Mouse (Mus musculus) heart, embryonic 10.5 days (tissue): ENCODE results near the gene Cacnb4. TPM values are rescaled to one million over a fixed set of nuclear protein-coding genes. Genes with fewer than 3 reads are reported as not detected.

Source experiments
- DNase-seq: peaks from one replicate; pipeline ENCODE4 v3.0.0-alpha.2; 2017; ENCODE audit warnings: low spot score
- H3K27ac ChIP-seq: fragments of 300-500 bp; sonication (generic); 2 replicates; pipeline ENCODE4 v1.5.1; 2016; ENCODE audit warnings: mild to moderate bottlenecking
- H3K27me3 ChIP-seq: fragments of 300-500 bp; sonication (generic); 2 replicates; pipeline ENCODE4 v1.6.1; 2016; ENCODE audit warnings: mild to moderate bottlenecking; ENCODE audit not compliant: poor library complexity, insufficient read depth, severe bottlenecking
- H3K36me3 ChIP-seq: fragments of 300-500 bp; sonication (generic); 2 replicates; pipeline ENCODE4 v1.6.1; 2016; ENCODE audit warnings: mild to moderate bottlenecking, moderate library complexity
- H3K4me1 ChIP-seq: fragments of 300-500 bp; sonication (generic); 2 replicates; pipeline ENCODE4 v1.6.1; 2016; ENCODE audit warnings: mild to moderate bottlenecking
- H3K4me3 ChIP-seq: fragments of 300-500 bp; sonication (generic); 2 replicates; pipeline ENCODE4 v1.5.1; 2016; ENCODE audit warnings: mild to moderate bottlenecking, moderate library complexity
- H3K9me3 ChIP-seq: fragments of 300-500 bp; sonication (generic); 2 replicates; pipeline ENCODE4 v1.6.1; 2016; ENCODE audit warnings: mild to moderate bottlenecking, moderate library complexity
- WGBS: fragments of 180-500 bp; shearing (Covaris S2); methylation state at CpG from one replicate; pipeline ENCODE4 v1.1.7; 2016; 5-methylcytosine and 5-hydroxymethylcytosine counted together
- polyA plus RNA-seq: library from polyadenylated mRNA; unstranded; fragments of >200 nt; fragmentation: Nextera tagmentation; extraction: Ambion mirVana; gene quantifications from 2 replicates; pipeline ENCODE4 v1.2.1, GENCODE M21; 2016

Gene Cacnb4
- polyA plus RNA-seq, 1 experiment from 2014 or later: 0.29 TPM

DNA sequence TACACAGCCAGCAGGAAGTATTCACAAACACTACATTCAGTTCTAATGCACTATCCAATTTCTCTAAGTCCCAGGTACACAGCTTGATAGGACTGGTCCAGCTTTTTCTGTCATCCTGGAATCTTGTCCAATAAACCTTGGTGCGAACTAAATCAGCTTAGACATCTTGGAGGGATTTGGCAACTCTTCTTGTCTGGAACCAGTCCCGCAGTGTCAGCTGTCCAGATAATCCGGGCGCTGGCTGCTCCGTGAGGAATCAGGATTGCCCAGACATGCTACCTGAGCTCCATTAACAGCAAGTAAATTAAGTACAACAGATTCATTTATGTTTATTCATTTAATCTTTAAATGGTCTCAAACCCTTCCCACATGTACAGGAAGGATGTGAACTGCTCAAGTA is 61.2 kb downstream of the Cacnb4 start:
- H3K27me3 ChIP-seq: no peaks in the 10 kb centered on the region
- H3K9me3 ChIP-seq: no peaks in the 10 kb centered on the region
- WGBS: 75% methylated on average over 5 of the region's 5 CpGs
- no peaks in the 10 kb centered on the region for H3K36me3 ChIP-seq
- H3K4me1 ChIP-seq: peaks cover 14% of the 10 kb centered on the region
- no peak overlapping the region for H3K27ac ChIP-seq
- no peak for DNase-seq
- H3K4me3 ChIP-seq: no peak overlapping the region

DNA sequence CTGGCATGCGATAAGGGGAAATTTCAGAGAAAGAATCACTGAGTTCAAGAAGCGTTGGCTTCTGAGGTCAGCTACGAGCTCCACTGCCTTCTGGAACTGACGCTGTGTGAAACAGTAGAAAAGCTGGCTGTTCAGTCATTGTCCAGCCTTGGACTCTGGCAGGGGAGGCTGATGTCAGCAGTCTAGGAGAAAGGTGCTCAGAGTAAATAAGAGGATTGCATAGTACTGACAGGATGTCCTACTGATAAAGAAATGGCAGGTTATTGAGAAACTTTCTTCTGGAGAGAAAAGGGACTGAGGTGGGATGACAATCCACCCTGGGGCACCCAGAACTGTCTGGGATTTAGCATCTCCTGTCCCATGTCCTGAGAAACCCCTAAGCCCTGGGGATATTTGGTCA is 62.7 kb downstream of the Cacnb4 start:
- no peak for DNase-seq
- Histone ChIP-seq H3K27ac (no peak overlapping the region), H3K27me3 (no peaks in the 10 kb centered on the region), H3K36me3 (no peaks in the 10 kb centered on the region), H3K4me1 (peaks cover 6% of the 10 kb centered on the region), H3K4me3 (no peak overlapping the region), H3K9me3 (no peaks in the 10 kb centered on the region)
- 86% methylated on average over 4 of the region's 4 CpGs for WGBS

DNA sequence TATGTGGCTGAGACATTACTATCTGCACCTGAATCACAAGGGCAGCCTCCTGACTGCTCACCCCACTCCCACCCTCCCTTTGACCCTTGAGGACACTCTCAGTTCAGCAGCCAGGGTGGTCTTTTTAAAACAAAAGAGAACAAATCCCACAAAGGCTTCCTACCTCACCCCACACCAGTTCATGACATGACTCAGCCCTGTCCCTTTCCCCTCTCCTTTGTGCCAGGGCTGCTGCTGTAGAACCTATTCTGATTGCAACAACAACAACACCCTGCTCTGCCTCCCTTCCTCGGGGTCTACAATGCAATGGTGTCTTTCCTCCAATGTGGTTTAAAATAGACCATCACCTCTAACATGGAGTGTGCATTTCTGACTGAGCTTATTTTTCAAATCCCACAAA is 67.1 kb downstream of the Cacnb4 start:
- Histone ChIP-seq H3K27ac (no peak overlapping the region), H3K9me3 (no peaks in the 10 kb centered on the region), H3K27me3 (no peaks in the 10 kb centered on the region), H3K36me3 (no peaks in the 10 kb centered on the region), H3K4me3 (no peak overlapping the region), H3K4me1 (no peaks in the 10 kb centered on the region)
- DNase-seq: no peak
- 68% methylated on average over 1 of the region's 1 CpGs for WGBS

DNA sequence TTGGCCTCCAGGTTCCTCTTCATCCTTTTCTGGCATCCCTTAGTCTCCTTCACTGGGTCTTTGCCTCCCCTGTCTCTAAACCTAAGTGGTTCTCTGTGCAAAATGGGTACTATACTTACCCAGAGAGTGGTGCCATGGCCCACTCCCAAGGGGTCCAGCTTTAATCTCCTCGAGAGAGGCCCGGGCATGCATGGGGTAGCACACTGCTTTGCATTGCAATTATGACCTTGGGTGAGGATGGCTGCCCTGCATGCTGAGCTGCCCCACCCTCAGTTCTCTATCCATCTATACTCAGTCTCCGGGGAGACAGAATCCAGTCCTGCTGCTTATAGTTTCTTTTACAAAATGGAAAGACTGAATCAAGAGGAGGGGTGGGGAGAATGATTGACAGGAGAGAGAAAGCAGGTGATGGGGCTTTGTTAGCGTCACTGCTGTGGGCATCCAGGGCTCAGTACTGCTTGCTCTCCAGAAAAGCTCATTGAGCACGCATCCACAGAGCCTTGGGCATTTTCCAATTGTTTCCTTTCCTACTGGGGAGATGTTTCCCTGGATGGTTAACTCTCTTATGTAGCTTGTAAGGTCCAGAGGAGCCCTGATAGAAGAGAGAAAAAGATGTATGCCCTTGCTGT is 68.7 kb downstream of the Cacnb4 start:
- no peaks in the 10 kb centered on the region for H3K27me3 ChIP-seq
- no peak for DNase-seq
- 78% methylated on average over 5 of the region's 5 CpGs for WGBS
- no peak overlapping the region for H3K27ac ChIP-seq
- no peaks in the 10 kb centered on the region for H3K36me3 ChIP-seq
- no peaks in the 10 kb centered on the region for H3K4me1 ChIP-seq
- H3K9me3 ChIP-seq: no peaks in the 10 kb centered on the region
- no peak overlapping the region for H3K4me3 ChIP-seq

DNA sequence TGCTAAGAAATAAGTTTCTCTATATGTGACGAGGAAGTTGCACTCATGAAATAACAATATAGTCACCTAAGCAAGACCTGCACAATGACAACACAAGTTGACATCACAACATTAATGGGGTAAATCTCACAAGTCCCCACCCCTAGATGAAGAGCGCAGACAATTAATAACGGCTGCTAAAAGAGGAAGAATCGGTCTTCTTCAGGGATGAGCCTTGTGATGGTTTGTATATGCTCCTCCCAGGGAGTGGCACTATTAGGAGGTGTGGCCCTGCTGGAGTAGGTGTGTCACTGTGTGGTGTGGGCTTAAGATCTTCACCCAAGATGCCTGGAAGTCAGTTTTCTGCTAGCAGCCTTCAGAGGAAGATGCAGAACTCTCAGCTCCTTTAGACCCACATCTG is 70.3 kb downstream of the Cacnb4 start:
- Histone ChIP-seq H3K36me3 (no peaks in the 10 kb centered on the region), H3K27ac (no peak overlapping the region), H3K4me3 (no peak overlapping the region), H3K9me3 (no peaks in the 10 kb centered on the region), H3K4me1 (no peaks in the 10 kb centered on the region), H3K27me3 (no peaks in the 10 kb centered on the region)
- DNase-seq: no peak
- 91% methylated on average over 4 of the region's 4 CpGs for WGBS

DNA sequence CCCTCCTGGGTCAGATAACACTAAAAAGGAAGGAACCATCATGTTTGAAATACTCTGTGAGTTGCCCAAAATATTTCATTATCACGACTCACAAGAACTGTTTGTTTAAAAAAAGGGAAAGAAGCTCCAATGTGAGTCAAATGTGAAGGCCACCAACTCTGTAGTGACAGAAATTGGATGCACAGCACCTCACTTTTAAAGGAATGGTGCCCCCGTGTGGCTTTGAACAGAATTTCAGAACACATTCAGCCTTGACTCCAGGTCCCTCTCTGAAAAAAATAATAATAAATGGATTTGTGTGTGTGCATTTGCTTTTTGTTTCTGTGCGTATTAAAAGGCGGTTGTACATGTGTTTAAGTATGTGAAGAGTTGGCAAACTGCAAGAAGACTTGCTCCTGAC is 71.3 kb downstream of the Cacnb4 start:
- Histone ChIP-seq H3K27ac (no peak overlapping the region), H3K4me3 (no peak overlapping the region), H3K4me1 (no peaks in the 10 kb centered on the region), H3K9me3 (no peaks in the 10 kb centered on the region), H3K36me3 (no peaks in the 10 kb centered on the region), H3K27me3 (no peaks in the 10 kb centered on the region)
- DNase-seq: peak; percentile 76
- WGBS: 19% methylated on average over 4 of the region's 4 CpGs

DNA sequence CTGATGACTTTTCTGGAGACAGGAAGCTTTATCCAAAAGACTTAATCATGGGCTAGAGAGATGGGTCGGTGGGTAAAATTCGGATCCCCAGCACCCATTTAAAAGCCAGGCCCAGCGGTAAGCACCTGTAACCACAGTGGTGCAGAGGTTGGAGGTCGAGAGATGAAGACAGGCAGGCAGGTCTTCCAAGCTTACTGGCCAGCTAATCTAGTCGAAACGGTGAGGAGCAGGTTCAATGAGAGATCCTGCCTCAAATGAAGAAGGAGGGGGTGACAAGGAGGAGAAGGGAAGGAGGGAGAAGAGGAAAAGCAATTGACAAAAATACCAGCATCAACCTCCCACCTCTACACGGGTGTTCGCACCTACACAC is 72.0 kb downstream of the Cacnb4 start:
- no peaks in the 10 kb centered on the region for H3K9me3 ChIP-seq
- peak; percentile 71 for DNase-seq
- H3K4me3 ChIP-seq: no peak overlapping the region
- 77% methylated on average over 8 of the region's 8 CpGs for WGBS
- H3K4me1 ChIP-seq: no peaks in the 10 kb centered on the region
- no peaks in the 10 kb centered on the region for H3K27me3 ChIP-seq
- no peaks in the 10 kb centered on the region for H3K36me3 ChIP-seq
- H3K27ac ChIP-seq: no peak overlapping the region

DNA sequence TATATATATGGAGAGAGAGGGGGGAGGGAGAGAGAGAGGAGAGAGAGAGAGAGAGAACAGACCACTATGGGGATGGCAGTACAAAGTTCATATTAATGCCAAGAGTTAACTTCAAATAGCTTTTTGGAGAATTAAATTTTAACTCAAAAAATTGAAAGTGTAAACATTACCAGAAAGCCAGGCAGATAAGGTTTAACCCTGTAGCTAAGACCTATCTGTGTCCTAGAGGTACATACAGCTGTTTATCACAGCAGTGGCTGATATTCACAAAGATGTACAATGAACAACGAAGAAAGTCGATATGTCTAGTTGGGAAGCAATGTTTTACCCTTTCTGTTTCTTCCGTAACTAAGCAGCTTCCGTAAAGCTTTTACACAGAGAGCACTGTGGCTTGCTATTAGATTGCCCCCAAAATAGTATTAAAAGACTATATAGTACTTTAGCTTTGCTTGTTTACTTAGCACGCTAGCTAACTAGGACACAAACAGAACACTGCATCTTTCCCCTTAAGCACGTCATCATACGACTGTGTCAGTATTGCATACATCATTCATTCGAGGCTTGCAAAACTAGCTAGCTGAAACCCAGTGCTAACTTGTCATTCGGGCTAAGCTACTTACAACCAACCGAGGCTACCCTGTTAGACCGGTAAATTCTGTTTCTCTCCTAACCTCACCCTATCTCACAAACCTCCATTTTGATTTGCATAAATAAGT is 72.5 kb downstream of the Cacnb4 start:
- no peaks in the 10 kb centered on the region for H3K27me3 ChIP-seq
- no peak for DNase-seq
- 86% methylated on average over 11 of the region's 11 CpGs for WGBS

DNA sequence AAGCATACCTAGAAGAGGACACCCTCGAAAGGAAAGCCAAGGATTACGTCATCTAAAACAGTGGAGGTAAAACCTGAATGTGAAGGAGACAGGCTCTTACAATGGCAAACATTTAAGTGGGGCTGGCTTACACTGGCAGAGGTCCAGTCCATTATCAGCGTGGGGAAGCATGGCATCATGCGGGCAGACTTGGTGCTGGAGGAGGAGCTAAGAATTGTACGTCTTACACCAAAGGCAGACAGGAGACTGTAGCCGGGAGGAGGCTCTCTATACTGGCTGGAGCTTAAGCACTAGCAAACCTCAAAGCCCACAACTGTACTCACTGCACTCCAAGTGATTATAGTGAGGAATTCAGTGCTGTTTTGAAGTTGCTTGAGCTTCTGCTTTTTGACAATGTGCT is 73.2 kb downstream of the Cacnb4 start:
- Histone ChIP-seq H3K4me1 (no peaks in the 10 kb centered on the region), H3K9me3 (no peaks in the 10 kb centered on the region), H3K36me3 (no peaks in the 10 kb centered on the region), H3K27me3 (no peaks in the 10 kb centered on the region), H3K27ac (no peak overlapping the region), H3K4me3 (no peak overlapping the region)
- 68% methylated on average over 6 of the region's 6 CpGs for WGBS
- DNase-seq: no peak

More for the DNA sequence above, 72.5 kb downstream of the Cacnb4 start:
- no peaks in the 10 kb centered on the region for H3K4me1 ChIP-seq
- no peak overlapping the region for H3K27ac ChIP-seq
- H3K9me3 ChIP-seq: no peaks in the 10 kb centered on the region
- no peak overlapping the region for H3K4me3 ChIP-seq
- no peaks in the 10 kb centered on the region for H3K36me3 ChIP-seq

DNA sequence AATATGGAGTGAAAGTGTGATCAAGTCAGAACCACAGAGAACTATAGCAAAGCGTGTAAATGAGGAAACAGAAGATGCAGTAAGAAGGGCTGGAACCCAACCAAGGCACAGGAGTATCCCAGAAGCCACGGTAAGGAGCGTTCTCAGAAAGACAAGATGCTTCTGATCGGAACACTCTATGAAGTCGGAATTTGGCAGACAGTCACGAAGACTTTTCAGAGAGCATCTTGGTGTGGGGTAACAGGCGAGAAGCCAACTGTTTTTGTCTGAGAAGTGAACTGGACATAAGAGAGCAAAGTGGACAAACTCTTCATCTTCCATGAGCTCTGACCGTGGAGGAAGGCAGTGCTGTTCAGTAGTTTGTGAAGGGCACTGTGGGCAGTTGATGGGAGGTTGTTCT is 73.7 kb downstream of the Cacnb4 start:
- no peaks in the 10 kb centered on the region for H3K9me3 ChIP-seq
- no peaks in the 10 kb centered on the region for H3K36me3 ChIP-seq
- H3K4me3 ChIP-seq: no peak overlapping the region
- no peak overlapping the region for H3K27ac ChIP-seq
- H3K27me3 ChIP-seq: no peaks in the 10 kb centered on the region
- H3K4me1 ChIP-seq: no peaks in the 10 kb centered on the region
- WGBS: 86% methylated on average over 8 of the region's 8 CpGs
- DNase-seq: no peak

DNA sequence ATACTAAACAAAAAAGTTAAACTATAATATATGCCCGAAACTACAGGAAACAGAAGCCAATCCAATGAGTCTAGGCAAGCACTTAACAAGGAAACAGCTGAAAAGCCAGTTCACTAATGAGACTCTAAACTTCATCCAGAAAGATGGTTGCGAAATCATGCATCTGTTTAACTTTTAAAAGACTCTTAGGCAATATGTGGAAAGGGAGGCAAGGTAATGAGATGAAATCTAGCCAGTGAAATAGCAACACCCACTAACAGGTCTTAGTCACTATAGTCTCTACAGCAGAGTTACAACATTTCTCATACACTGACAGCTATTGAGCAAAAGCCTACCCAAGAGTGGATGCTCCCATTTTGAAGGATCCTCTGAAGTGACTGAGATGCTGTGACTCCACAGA is 74.4 kb downstream of the Cacnb4 start:
- no peak for DNase-seq
- Histone ChIP-seq H3K27me3 (no peaks in the 10 kb centered on the region), H3K4me3 (no peak overlapping the region), H3K36me3 (no peaks in the 10 kb centered on the region), H3K9me3 (no peaks in the 10 kb centered on the region), H3K27ac (no peak overlapping the region), H3K4me1 (no peaks in the 10 kb centered on the region)
- 92% methylated on average over 2 of the region's 2 CpGs for WGBS

DNA sequence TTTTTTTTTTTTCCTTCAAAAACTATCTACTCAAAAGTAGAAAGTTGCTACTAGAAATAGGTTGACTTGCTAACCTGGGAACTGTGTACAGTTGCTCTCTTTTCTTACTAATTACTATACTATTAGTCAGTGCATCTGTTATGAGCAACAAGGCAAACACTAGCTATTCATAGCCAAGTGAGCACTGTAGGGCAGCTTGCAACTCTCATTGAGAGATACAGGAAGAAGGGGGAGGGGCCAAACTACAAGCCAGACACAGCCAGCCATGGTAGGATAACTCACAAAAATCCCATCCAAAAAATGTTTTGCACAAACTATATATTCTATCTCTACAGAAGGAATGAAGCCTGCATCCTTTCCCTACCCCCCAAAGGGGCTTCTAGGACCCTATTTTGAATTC is 79.1 kb downstream of the Cacnb4 start:
- H3K27me3 ChIP-seq: no peaks in the 10 kb centered on the region
- H3K36me3 ChIP-seq: no peaks in the 10 kb centered on the region
- DNase-seq: no peak
- H3K4me3 ChIP-seq: no peak overlapping the region
- no peaks in the 10 kb centered on the region for H3K9me3 ChIP-seq
- H3K27ac ChIP-seq: no peak overlapping the region
- H3K4me1 ChIP-seq: no peaks in the 10 kb centered on the region

DNA sequence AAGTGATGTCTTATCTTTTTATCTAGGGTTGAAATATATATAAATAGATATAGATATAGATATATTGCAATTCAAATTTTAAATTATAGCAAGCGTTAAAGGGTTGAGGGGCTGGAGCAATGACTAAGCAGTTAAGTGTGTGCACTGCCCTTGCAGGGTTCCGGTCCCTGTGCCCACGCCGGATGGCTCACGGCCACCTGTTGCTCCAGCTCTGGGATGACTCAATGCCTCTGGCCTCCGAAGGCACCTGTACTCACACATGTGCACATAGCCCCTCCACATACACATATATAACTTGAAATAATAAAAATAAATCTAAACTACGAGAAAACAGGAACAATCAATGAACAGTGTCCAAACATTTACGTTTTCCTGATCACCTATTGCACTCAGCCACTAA is 82.8 kb downstream of the Cacnb4 start:
- H3K27me3 ChIP-seq: no peaks in the 10 kb centered on the region
- H3K9me3 ChIP-seq: no peaks in the 10 kb centered on the region
- DNase-seq: no peak
- H3K4me1 ChIP-seq: peaks cover 16% of the 10 kb centered on the region
- WGBS: 89% methylated on average over 8 of the region's 8 CpGs
- no peaks in the 10 kb centered on the region for H3K36me3 ChIP-seq
- no peak overlapping the region for H3K27ac ChIP-seq
- H3K4me3 ChIP-seq: no peak overlapping the region

DNA sequence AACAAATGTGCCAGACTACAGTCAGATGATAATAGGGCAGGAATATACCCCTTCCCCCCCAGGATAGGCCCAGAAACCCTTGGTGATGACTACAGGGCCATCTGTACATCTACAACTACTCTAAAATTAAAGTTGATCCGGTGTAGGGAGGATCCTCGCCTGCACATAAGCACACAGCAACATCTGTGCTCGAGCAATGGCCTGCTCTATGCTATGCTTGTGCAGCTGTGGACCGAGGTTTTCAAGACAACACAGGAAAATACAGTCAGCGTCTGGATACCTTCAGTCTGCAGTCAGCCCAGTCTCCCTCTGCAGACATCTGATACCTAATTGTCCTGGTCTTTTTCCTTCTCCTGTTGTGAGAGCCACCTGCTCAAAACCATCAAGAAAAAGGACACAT is 83.4 kb downstream of the Cacnb4 start:
- no peaks in the 10 kb centered on the region for H3K27me3 ChIP-seq
- no peak overlapping the region for H3K4me3 ChIP-seq
- no peak overlapping the region for H3K27ac ChIP-seq
- H3K4me1 ChIP-seq: peaks cover 16% of the 10 kb centered on the region
- 55% methylated on average over 5 of the region's 5 CpGs for WGBS
- H3K9me3 ChIP-seq: no peaks in the 10 kb centered on the region
- DNase-seq: no peak
- H3K36me3 ChIP-seq: no peaks in the 10 kb centered on the region
